Mouse (Mus musculus): Measurements from ENCODE around the gene Ap3b1.

DNA sequence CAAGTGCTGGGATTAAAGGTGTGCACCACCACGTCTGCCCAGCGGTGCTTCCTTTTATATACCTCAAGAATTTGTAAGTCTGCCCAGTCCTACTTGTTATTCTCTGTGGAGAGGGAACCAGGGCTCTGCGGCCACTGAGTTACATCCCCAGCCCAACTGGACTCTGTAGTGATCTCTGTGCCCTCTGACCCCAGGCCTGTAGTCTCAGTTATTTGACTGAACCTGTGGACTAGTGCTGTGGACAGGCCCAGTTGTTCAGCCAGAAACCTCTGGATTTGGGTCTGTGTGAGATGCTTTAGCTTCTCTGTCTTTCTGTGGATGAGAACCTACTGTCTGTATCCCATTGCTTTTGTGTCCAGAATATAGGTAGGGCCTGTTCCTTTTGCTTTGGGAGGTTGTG lies 15.4 kb downstream of the Ap3b1 start:
- no peak for TF ChIP-seq CTCF (IDR thresholded peaks at IDR 0.05; ENCODE audit: extremely low read depth, insufficient read depth, low read length)
- no peak for TF ChIP-seq POLR2A (IDR thresholded peaks at IDR 0.05; ENCODE audit: extremely low read depth, insufficient read depth, low read length)
